Mouse (Mus musculus) limb, embryonic 14.5 days (tissue): ENCODE results near the gene Arrb2. TPM values are rescaled to one million over a fixed set of nuclear protein-coding genes. Genes with fewer than 3 reads are reported as not detected.

Experiments
- ATAC-seq: fragments of 200-750 bp; cut with Nextera tagmentation; 2 replicates; pipeline ENCODE4 v1.8.0; 2017; ENCODE audit warnings: low read depth, moderate number of reproducible peaks, moderate TSS enrichment; ENCODE audit not compliant: low FRiP score
- DNase-seq: peaks from one replicate; pipeline ENCODE4 v3.0.0-alpha.2; 2015; ENCODE audit warnings: low spot score
- H3K27ac ChIP-seq: fragments of 300-500 bp; sonication (generic); replicated peaks from 2 replicates; pipeline ENCODE4 v1.5.1; 2014; ENCODE audit warnings: low read depth, mild to moderate bottlenecking, low read length, moderate library complexity, mixed read lengths
- H3K27me3 ChIP-seq: fragments of 300-500 bp; sonication (generic); 2 replicates; pipeline ENCODE4 v1.6.1; 2014; ENCODE audit warnings: low read length, mixed read lengths; ENCODE audit not compliant: control insufficient read depth, insufficient read depth
- H3K36me3 ChIP-seq: fragments of 300-500 bp; sonication (generic); 2 replicates; pipeline ENCODE4 v1.6.1; 2014; ENCODE audit warnings: mild to moderate bottlenecking, low read length, moderate library complexity, mixed read lengths; ENCODE audit not compliant: control insufficient read depth, insufficient read depth
- H3K4me1 ChIP-seq: fragments of 300-500 bp; sonication (generic); 2 replicates; pipeline ENCODE4 v1.6.1; 2014; ENCODE audit warnings: antibody characterized with exemption, low read length, mixed read lengths; ENCODE audit not compliant: control insufficient read depth, insufficient read depth
- H3K4me2 ChIP-seq: fragments of 300-500 bp; sonication (generic); replicated peaks from 2 replicates; pipeline ENCODE4 v1.6.1; 2014; ENCODE audit warnings: low read depth, mild to moderate bottlenecking, low read length, moderate library complexity; ENCODE audit not compliant: severe bottlenecking
- H3K4me3 ChIP-seq: fragments of 300-500 bp; sonication (generic); replicated peaks from 2 replicates; pipeline ENCODE4 v1.5.1; 2014; ENCODE audit warnings: low read length
- H3K9ac ChIP-seq: fragments of 300-500 bp; sonication (generic); 2 replicates; pipeline ENCODE4 v1.6.1; 2014; ENCODE audit warnings: mild to moderate bottlenecking, low read depth, low read length, moderate library complexity; ENCODE audit not compliant: severe bottlenecking
- H3K9me3 ChIP-seq: fragments of 300-500 bp; sonication (generic); 2 replicates; pipeline ENCODE4 v1.6.1; 2016; ENCODE audit warnings: low read length; ENCODE audit not compliant: control insufficient read depth
- POLR2A ChIP-seq: fragments of 200-500 bp; IDR thresholded peaks from 2 replicates; pipeline ENCODE4 v1.8.0; 2012; ENCODE audit warnings: inconsistent platforms, mild to moderate bottlenecking, moderate library complexity, borderline replicate concordance; ENCODE audit not compliant: insufficient read depth, insufficient read length; ENCODE audit errors: extremely low read depth
- WGBS: fragments of 180-500 bp; shearing (Covaris S2); extraction: QIAGEN DNeasy Blood & Tissue Kit; methylation state at CpG from one replicate; pipeline ENCODE4 v1.1.7; 2014; 5-methylcytosine and 5-hydroxymethylcytosine counted together
- microRNA-seq: library from miRNA; unstranded; fragments of <30 nt; microRNA quantifications from one replicate; pipeline ENCODE4, GENCODE M21; 2016
- polyA plus RNA-seq, 2 experiments: library from polyadenylated mRNA; depleted of rRNA in 1 of 2; stranded (reverse) in 1 of 2; unstranded in 1 of 2; fragments of >200 nt; fragmentation: Nextera tagmentation in 1 of 2; extraction: Ambion mirVana in 1 of 2; gene quantifications; 2 replicates each; pipeline versions ENCODE4 v1.2.1 to v1.2.3; 2012 to 2014

Arrb2 gene
- polyA plus RNA-seq, 2 experiments = 21.5 to 48.7 TPM

DNA sequence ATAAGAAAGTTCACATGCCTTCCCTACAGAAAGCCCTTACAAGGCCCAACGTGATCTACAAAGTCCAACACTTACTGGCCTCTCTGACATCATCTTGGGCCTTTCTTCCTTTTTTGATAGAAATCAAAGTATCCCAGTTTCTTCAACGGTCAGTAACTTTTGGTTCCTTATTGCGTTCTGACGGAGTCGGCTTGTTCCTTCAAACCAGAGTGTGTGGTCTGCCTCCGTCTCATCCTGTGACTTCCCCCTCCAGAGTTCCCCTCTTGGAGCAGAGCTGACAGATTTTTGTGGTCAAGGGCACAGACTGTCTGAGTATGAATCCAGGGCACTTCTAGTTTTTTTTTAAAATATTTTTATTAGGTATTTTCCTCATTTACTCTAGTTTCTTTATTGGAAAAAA lies 57.2 kb downstream of the Arrb2 start:
- H3K27me3 ChIP-seq = no peaks in the 10 kb centered on the region
- H3K27ac ChIP-seq = no peak overlapping the region
- H3K9ac ChIP-seq = no peak overlapping the region
- no peaks in the 10 kb centered on the region for H3K4me1 ChIP-seq
- no peak for TF ChIP-seq POLR2A
- WGBS = 86% methylated on average over 6 of the region's 6 CpGs
- H3K4me2 ChIP-seq = no peak overlapping the region
- DNase-seq (no peak), ATAC-seq (no peak)
- no peaks in the 10 kb centered on the region for H3K9me3 ChIP-seq
- H3K4me3 ChIP-seq = no peak overlapping the region
- no peaks in the 10 kb centered on the region for H3K36me3 ChIP-seq

Small RNA genes within 50 kb of the gene (microRNA-seq; reads per million reads assigned to microRNA genes)
- not detected for gene Mir7115

Other genes starting within 250 kb of the Arrb2 start
- 0.79 and 1.3 TPM in 2 replicates for gene Slc16a11, start 219.9 kb upstream of the Arrb2 start, polyA plus RNA-seq (2012; rRNA removed)
- 0.21 and 0.47 TPM in 2 replicates for gene Slc16a11, start 219.9 kb upstream of the Arrb2 start, polyA plus RNA-seq (2014; fragmentation: Nextera tagmentation; extraction: Ambion mirVana)
- 9.3 and 11.1 TPM in 2 replicates for gene Slc16a13, start 211.6 kb upstream of the Arrb2 start, polyA plus RNA-seq (2012; rRNA removed)
- 9.2 and 9.6 TPM in 2 replicates for gene Slc16a13, start 211.6 kb upstream of the Arrb2 start, polyA plus RNA-seq (2014; fragmentation: Nextera tagmentation; extraction: Ambion mirVana)
- 11.2 and 12.2 TPM in 2 replicates for gene Bcl6b, start 202.8 kb upstream of the Arrb2 start, polyA plus RNA-seq (2012; rRNA removed)
- gene Bcl6b, start 202.8 kb upstream of the Arrb2 start, polyA plus RNA-seq (2014; fragmentation: Nextera tagmentation; extraction: Ambion mirVana) = 11.7 and 12.2 TPM in 2 replicates
- gene 0610010K14Rik, start 194.7 kb upstream of the Arrb2 start, polyA plus RNA-seq (2012; rRNA removed) = 167 and 171 TPM in 2 replicates
- 178 and 193 TPM in 2 replicates for gene 0610010K14Rik, start 194.7 kb upstream of the Arrb2 start, polyA plus RNA-seq (2014; fragmentation: Nextera tagmentation; extraction: Ambion mirVana)
- 15.1 and 15.7 TPM in 2 replicates for gene Gm21988, start 192.8 kb upstream of the Arrb2 start, polyA plus RNA-seq (2012; rRNA removed)
- 12.9 and 13.1 TPM in 2 replicates for gene Gm21988, start 192.8 kb upstream of the Arrb2 start, polyA plus RNA-seq (2014; fragmentation: Nextera tagmentation; extraction: Ambion mirVana)
- gene Rnasek, start 192.8 kb upstream of the Arrb2 start, polyA plus RNA-seq (2012; rRNA removed) = 54.0 and 63.2 TPM in 2 replicates
- gene Rnasek, start 192.8 kb upstream of the Arrb2 start, polyA plus RNA-seq (2014; fragmentation: Nextera tagmentation; extraction: Ambion mirVana) = 171 and 176 TPM in 2 replicates
- gene Alox12, start 177.3 kb upstream of the Arrb2 start, polyA plus RNA-seq (2012; rRNA removed) = 7.4 and 7.8 TPM in 2 replicates
- 8.0 and 11.1 TPM in 2 replicates for gene Alox12, start 177.3 kb upstream of the Arrb2 start, polyA plus RNA-seq (2014; fragmentation: Nextera tagmentation; extraction: Ambion mirVana)
- 0.04 and 0.09 TPM in 2 replicates for gene Alox12e, start 110.0 kb upstream of the Arrb2 start, polyA plus RNA-seq (2012; rRNA removed)
- gene Alox12e, start 110.0 kb upstream of the Arrb2 start, polyA plus RNA-seq (2014; fragmentation: Nextera tagmentation; extraction: Ambion mirVana) = 0.12 and 0.26 TPM in 2 replicates
- 0.15 and 0.31 TPM in 2 replicates for gene Alox15, start 80.6 kb upstream of the Arrb2 start, polyA plus RNA-seq (2012; rRNA removed)
- 0.25 TPM in 1 of 2 replicates, not detected in the other for gene Alox15, start 80.6 kb upstream of the Arrb2 start, polyA plus RNA-seq (2014; fragmentation: Nextera tagmentation; extraction: Ambion mirVana)
- 37.1 and 45.2 TPM in 2 replicates for gene Pelp1, start 22.6 kb upstream of the Arrb2 start, polyA plus RNA-seq (2012; rRNA removed)
- gene Pelp1, start 22.6 kb upstream of the Arrb2 start, polyA plus RNA-seq (2014; fragmentation: Nextera tagmentation; extraction: Ambion mirVana) = 34.8 and 38.1 TPM in 2 replicates
- 27.6 and 32.4 TPM in 2 replicates for gene Med11, start 19.3 kb downstream of the Arrb2 start, polyA plus RNA-seq (2012; rRNA removed)
- 44.8 and 47.4 TPM in 2 replicates for gene Med11, start 19.3 kb downstream of the Arrb2 start, polyA plus RNA-seq (2014; fragmentation: Nextera tagmentation; extraction: Ambion mirVana)
- 1.1 and 1.4 TPM in 2 replicates for gene Zmynd15, start 26.8 kb downstream of the Arrb2 start, polyA plus RNA-seq (2012; rRNA removed)
- 0.46 and 0.92 TPM in 2 replicates for gene Zmynd15, start 26.8 kb downstream of the Arrb2 start, polyA plus RNA-seq (2014; fragmentation: Nextera tagmentation; extraction: Ambion mirVana)
- 4.4 and 5.9 TPM in 2 replicates for gene Cxcl16, start 27.3 kb downstream of the Arrb2 start, polyA plus RNA-seq (2012; rRNA removed)
- 4.3 and 6.3 TPM in 2 replicates for gene Cxcl16, start 27.3 kb downstream of the Arrb2 start, polyA plus RNA-seq (2014; fragmentation: Nextera tagmentation; extraction: Ambion mirVana)
- gene Tm4sf5, start 72.6 kb downstream of the Arrb2 start, polyA plus RNA-seq (2012; rRNA removed) = 0.29 and 0.50 TPM in 2 replicates
- 0.33 and 0.95 TPM in 2 replicates for gene Tm4sf5, start 72.6 kb downstream of the Arrb2 start, polyA plus RNA-seq (2014; fragmentation: Nextera tagmentation; extraction: Ambion mirVana)
- gene Vmo1, start 82.0 kb downstream of the Arrb2 start, polyA plus RNA-seq (2012; rRNA removed) = 0.14 TPM in 1 of 2 replicates, not detected in the other
- gene Vmo1, start 82.0 kb downstream of the Arrb2 start, polyA plus RNA-seq (2014; fragmentation: Nextera tagmentation; extraction: Ambion mirVana) = 0.30 TPM in 1 of 2 replicates, not detected in the other
- 0.24 and 0.36 TPM in 2 replicates for gene Gltpd2, start 86.6 kb downstream of the Arrb2 start, polyA plus RNA-seq (2012; rRNA removed)
- gene Gltpd2, start 86.6 kb downstream of the Arrb2 start, polyA plus RNA-seq (2014; fragmentation: Nextera tagmentation; extraction: Ambion mirVana) = 0.54 and 0.73 TPM in 2 replicates
- gene Psmb6, start 92.7 kb downstream of the Arrb2 start, polyA plus RNA-seq (2012; rRNA removed) = 421 and 423 TPM in 2 replicates
- gene Psmb6, start 92.7 kb downstream of the Arrb2 start, polyA plus RNA-seq (2014; fragmentation: Nextera tagmentation; extraction: Ambion mirVana) = 755 and 779 TPM in 2 replicates
- gene Gm40193, start 100.3 kb downstream of the Arrb2 start, polyA plus RNA-seq (2012; rRNA removed) = 1.2 TPM in 1 of 2 replicates, not detected in the other
- gene Gm40193, start 100.3 kb downstream of the Arrb2 start, polyA plus RNA-seq (2014; fragmentation: Nextera tagmentation; extraction: Ambion mirVana) = not detected in 2 replicates
- gene Pld2, start 107.4 kb downstream of the Arrb2 start, polyA plus RNA-seq (2012; rRNA removed) = 18.9 and 22.6 TPM in 2 replicates
- gene Pld2, start 107.4 kb downstream of the Arrb2 start, polyA plus RNA-seq (2014; fragmentation: Nextera tagmentation; extraction: Ambion mirVana) = 5.8 and 7.5 TPM in 2 replicates
- gene Mink1, start 130.2 kb downstream of the Arrb2 start, polyA plus RNA-seq (2012; rRNA removed) = 91.2 and 114 TPM in 2 replicates
- 19.8 and 23.0 TPM in 2 replicates for gene Mink1, start 130.2 kb downstream of the Arrb2 start, polyA plus RNA-seq (2014; fragmentation: Nextera tagmentation; extraction: Ambion mirVana)
- gene 4930544D05Rik, start 183.2 kb downstream of the Arrb2 start, polyA plus RNA-seq (2012; rRNA removed) = not detected in 2 replicates
- not detected in 2 replicates for gene 4930544D05Rik, start 183.2 kb downstream of the Arrb2 start, polyA plus RNA-seq (2014; fragmentation: Nextera tagmentation; extraction: Ambion mirVana)
- gene Chrne, start 186.6 kb downstream of the Arrb2 start, polyA plus RNA-seq (2012; rRNA removed) = 0.13 and 0.20 TPM in 2 replicates
- 0.43 TPM in 1 of 2 replicates, not detected in the other for gene Chrne, start 186.6 kb downstream of the Arrb2 start, polyA plus RNA-seq (2014; fragmentation: Nextera tagmentation; extraction: Ambion mirVana)
- gene Gp1ba, start 206.5 kb downstream of the Arrb2 start, polyA plus RNA-seq (2012; rRNA removed) = 0.47 and 0.69 TPM in 2 replicates
- gene Gp1ba, start 206.5 kb downstream of the Arrb2 start, polyA plus RNA-seq (2014; fragmentation: Nextera tagmentation; extraction: Ambion mirVana) = 0.48 and 0.56 TPM in 2 replicates
- 96.3 and 110 TPM in 2 replicates for gene Rnf167, start 214.6 kb downstream of the Arrb2 start, polyA plus RNA-seq (2012; rRNA removed)
- 109 and 119 TPM in 2 replicates for gene Rnf167, start 214.6 kb downstream of the Arrb2 start, polyA plus RNA-seq (2014; fragmentation: Nextera tagmentation; extraction: Ambion mirVana)
- 134 and 150 TPM in 2 replicates for gene Slc25a11, start 214.8 kb downstream of the Arrb2 start, polyA plus RNA-seq (2012; rRNA removed)
- gene Slc25a11, start 214.8 kb downstream of the Arrb2 start, polyA plus RNA-seq (2014; fragmentation: Nextera tagmentation; extraction: Ambion mirVana) = 159 and 163 TPM in 2 replicates
- gene Pfn1, start 222.0 kb downstream of the Arrb2 start, polyA plus RNA-seq (2012; rRNA removed) = 946 and 1,024 TPM in 2 replicates
- 1,646 and 1,675 TPM in 2 replicates for gene Pfn1, start 222.0 kb downstream of the Arrb2 start, polyA plus RNA-seq (2014; fragmentation: Nextera tagmentation; extraction: Ambion mirVana)
- gene Eno3, start 224.6 kb downstream of the Arrb2 start, polyA plus RNA-seq (2012; rRNA removed) = 75.3 and 84.6 TPM in 2 replicates
- 60.3 and 89.9 TPM in 2 replicates for gene Eno3, start 224.6 kb downstream of the Arrb2 start, polyA plus RNA-seq (2014; fragmentation: Nextera tagmentation; extraction: Ambion mirVana)
- 63.3 and 93.7 TPM in 2 replicates for gene Spag7, start 236.8 kb downstream of the Arrb2 start, polyA plus RNA-seq (2012; rRNA removed)
- gene Spag7, start 236.8 kb downstream of the Arrb2 start, polyA plus RNA-seq (2014; fragmentation: Nextera tagmentation; extraction: Ambion mirVana) = 97.0 and 98.1 TPM in 2 replicates